Mouse (Mus musculus) ovary, postnatal 14 days (tissue): ENCODE measurements at regions not wholly inside any gene's neighbourhood (a gene's known extent, or its start where the extent isn't known, plus 50 kb on each side); places are given as distances from the start of the nearest gene placed in this dataset.
A peak's percentile ranks its signal among the peaks of the same experiment; 100 is the strongest.
"Not testable (repeated sequence)": the region's sequence is repeated elsewhere in the genome, so short reads cannot be mapped to it uniquely, and the experiment has no call there.

Experiments used
- DNase-seq: peaks from one replicate; pipeline ENCODE4 v3.0.0; 2022; ENCODE audit warnings: low spot score

DNA sequence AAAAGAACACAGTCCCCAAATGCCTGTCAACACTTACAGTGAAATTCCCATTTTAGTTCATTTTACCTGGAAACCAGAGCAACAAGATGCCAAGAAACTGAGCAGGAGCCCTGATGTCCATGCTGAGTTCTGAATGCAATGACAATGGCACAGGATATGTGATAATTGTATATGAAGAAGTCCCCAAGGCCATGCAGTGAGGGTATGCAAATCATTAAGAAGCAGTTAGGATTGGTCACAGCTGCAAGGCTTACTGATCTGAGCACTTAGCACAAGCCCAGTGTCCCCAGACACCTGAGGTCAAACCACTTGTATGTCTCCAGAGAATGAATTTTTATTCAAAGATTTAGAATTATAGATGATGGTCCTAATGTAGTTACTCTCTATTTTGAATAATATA, 419.0 kb upstream of the Tacstd2 start:
- DNase-seq: not testable (repeated sequence)

DNA sequence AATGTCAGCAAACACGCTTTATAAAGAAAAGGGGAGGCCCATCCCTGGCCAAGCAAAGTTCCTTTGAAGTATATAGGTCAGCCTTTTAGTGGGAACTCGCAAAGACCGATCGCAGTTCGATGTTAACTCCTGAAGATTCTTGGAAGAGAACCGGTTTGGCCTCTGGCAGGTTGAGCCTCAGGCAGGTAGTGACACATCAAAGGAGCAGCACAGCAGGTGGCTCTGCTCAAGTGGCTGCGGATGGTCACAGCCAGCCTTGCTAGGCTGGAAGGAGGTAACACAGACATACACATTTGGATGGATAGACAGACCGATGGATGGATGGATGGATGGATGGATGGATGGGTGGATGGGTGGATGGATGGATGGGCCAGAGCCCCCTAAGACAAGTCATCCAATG, 395.9 kb upstream of the Tacstd2 start:
- DNase-seq: not testable (repeated sequence)

GRCm38 (mm10) chr6:67922537-67922936, 386.9 kb upstream of the Tacstd2 start:
- DNase-seq: no peak

DNA sequence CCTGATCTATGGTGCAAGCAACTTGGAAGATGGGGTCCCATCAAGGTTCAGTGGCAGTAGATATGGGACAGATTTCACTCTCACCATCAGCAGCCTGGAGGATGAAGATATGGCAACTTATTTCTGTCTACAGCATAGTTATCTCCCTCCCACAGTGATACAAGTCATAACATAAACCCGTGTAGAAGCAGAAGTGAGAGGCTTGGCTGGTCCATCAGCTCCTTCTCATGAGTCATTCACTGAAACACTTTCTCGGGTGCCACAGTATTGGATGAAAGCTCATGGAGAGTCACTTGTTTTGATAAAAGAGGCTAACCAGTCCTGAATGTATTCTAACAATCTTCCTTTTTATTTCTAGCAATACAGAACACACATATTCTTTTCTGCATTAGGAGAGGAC, 378.3 kb upstream of the Tacstd2 start:
- no peak for DNase-seq

DNA sequence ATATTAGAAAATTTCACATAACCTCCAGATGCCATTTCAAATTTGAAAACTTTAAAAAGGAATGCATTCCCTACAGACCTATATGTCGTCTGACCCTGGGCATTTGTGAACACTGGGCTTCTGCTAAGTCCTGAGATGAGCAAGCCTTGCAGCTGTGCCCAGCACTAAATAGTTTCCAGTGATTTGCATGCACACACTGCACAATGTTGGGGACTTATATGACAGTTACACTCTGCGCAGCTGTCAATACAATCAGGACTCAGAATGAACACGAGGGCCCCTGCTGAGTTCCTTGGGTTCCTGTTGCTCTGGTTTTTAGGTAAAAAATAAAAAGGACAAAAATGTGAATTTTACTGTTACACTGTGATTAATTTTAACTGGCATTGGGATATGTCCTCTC, 377.7 kb upstream of the Tacstd2 start:
- no peak for DNase-seq

- DNase-seq: no peak
These were observed 360.9 kb upstream of the Tacstd2 start for GRCm38 (mm10) chr6:67896495-67896894.

- DNase-seq: no peak
These were observed 360.3 kb upstream of the Tacstd2 start for GRCm38 (mm10) chr6:67895858-67896257.

GRCm38 (mm10) chr6:67887586-67887985, 352.0 kb upstream of the Tacstd2 start:
- no peak for DNase-seq

DNA sequence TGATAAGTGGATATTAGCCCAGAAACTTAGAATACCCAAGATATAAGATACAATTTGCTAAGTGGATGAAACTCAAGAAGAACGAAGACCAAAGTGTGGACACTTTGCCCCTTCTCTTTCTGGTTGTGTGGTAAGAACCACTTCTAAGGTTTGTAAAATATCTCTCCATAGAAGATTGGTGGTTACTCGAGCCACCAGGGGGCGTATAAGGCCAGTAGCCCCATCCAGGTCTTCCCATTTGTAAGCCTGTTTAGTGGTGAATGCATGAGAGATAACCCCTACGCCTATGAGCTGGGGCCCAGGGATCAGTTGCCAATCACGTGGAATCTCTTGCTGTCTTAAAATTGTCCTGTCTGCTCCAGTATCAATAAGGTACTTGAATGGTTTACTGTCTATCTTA, 349.3 kb upstream of the Tacstd2 start:
- no peak for DNase-seq

DNA sequence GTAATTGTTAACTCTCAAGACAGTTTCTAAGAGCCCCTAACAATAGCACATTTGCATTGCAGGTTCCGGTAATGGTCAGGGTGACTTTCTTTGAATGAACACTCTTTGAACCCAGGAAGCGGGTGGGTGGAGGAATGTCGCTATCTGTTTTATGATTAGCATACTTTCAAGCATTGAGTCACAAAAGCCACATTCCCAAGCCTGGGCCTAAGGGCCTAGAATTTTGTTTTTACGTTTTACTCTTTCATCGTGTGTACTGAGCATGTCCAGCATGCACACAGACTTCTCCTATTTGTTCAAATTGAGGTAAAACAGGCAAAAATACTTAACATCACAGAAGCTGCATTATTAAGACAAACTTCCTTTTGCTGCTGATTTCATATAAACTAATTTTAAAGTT, 345.9 kb upstream of the Tacstd2 start:
- DNase-seq: not testable (repeated sequence)

- DNase-seq: not testable (repeated sequence)
These were observed 322.3 kb upstream of the Tacstd2 start for GRCm38 (mm10) chr6:67857945-67858344.

GRCm38 (mm10) chr6:67839486-67839885, 303.9 kb upstream of the Tacstd2 start:
- not testable (repeated sequence) for DNase-seq

- DNase-seq: peak; percentile 6
These were observed 276.9 kb upstream of the Tacstd2 start for GRCm38 (mm10) chr6:67812478-67812877.

DNA sequence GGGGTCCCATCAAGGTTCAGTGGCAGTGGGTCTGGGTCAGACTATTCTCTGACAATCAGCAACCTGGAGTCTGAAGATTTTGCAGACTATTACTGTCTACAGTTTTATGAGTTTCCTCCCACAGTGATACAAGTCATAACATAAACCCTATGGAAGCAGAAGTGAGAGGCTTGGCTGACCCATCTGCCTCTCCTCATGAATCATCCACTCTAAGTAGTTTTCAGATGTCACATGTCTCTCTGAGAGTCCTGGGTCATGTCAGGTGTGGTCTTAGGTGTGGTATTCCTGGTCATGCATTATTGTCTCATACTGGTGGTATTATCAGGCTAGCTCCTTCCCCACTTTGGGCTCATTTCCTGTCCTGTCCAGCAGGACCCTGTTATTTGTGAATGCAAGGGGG, 255.8 kb upstream of the Tacstd2 start:
- DNase-seq: no peak

DNA sequence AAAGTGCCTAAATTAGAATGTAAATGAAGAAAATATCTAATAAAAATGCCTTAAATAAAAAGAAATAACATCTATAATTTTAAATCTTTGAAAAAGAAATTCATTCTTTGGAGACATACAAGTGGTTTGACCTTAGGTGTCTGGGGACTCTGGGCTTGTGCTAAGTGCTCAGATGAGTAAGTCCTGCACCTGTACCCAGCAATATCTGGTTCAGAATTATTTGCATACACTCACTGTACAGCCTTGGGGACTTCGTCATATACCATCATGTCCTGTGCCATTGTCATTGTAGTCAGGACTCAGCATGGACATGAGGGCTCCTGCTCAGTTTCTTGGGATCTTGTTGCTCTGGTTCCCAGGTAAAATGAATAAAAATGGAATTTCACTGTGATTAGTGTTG, 255.1 kb upstream of the Tacstd2 start:
- DNase-seq: no peak

DNA sequence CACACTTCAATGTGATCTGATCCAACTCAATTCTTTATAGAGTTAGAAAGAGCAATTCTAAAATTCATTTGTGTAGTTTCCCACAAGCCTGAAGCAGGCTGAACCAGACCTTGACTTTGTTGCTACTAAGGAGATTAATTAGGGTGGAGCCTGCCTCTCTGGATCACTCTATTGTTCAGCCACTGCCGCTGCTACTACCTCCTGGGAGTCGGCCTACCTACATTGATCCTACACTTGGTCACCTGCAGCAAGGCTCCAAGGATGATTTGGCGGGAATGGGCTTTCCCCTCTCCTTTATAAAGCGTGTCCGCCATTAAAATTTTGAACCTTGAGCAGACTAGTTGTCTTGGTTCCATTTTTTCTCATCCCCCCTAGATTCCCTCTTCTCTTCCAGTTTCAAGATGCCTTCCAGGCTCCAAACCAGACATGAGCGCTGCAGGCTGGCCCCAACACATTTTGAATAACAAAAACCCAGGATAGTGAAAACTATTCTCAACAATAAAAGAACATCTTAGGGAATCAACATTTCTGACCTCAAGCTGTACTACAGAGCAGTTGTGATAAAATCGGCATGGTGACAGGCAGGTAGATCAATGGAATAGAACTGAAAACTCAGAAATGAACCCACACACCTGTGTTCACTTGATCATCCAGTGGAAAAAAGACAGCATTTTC, 251.6 kb upstream of the Tacstd2 start:
- DNase-seq: no peak

DNA sequence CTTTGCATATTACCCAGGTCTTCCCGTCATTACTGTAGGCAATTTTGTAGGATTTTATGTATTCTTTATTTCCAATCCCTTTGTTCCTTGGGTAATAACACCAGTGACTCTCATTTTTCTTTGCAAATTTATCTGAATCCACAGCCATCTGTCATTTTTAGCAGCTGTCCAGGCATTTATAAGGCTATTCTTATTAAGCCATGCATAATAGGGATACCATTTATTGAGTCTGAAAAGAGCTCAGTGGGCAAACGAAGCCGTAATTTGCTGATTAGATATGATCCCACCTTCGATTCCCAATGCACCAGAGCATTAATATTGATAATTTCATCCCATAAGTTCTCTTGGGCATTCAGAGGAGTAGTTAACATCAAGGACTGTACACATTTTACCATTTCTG, 243.3 kb upstream of the Tacstd2 start:
- no peak for DNase-seq

- DNase-seq: not testable (repeated sequence)
These were observed 218.5 kb upstream of the Tacstd2 start for GRCm38 (mm10) chr6:67754102-67754501.

- no peak for DNase-seq
These were observed 190.0 kb upstream of the Tacstd2 start for GRCm38 (mm10) chr6:67725611-67726010.

DNA sequence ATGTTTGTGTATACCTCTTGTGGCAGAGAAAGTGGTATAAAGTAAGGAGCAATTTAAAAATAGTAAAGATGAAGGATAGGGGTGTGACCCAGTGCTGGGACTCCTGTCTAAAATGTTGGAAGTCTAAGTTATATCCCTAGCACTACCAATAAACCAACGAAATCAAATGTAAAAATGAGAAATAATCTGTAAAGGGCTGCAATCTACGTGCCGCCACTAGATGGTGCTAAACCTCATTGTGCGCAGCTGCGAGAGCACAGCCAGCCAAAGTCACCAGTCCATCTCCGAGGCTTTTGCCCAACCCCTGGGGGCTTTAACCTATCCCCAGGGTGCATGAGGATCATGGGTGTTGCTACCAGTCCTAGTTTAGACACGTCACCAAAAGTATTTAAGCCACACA, 163.4 kb upstream of the Tacstd2 start:
- not testable (repeated sequence) for DNase-seq

DNA sequence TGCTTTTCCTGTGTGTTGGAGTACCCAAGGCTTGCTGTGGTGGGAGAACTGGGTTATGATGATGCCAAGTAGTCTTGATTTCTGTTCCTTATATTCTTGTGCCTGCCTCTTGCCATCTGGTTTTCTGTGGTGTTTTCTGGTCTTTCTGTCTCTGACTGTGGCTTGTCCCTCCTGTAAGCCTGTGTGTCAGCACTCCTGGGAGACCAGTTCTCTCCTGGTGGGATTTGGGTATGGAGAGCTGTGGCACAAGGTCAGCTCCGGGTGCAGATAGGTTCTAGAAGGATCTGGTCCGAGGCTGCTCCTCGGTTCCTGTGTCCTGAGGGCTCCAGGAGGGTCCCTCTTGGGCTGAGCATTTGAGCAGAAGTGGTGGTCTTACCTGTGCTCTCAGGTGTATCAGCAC, 155.4 kb upstream of the Tacstd2 start:
- DNase-seq: not testable (repeated sequence)

GRCm38 (mm10) chr6:67683105-67683504, 147.5 kb upstream of the Tacstd2 start:
- DNase-seq: not testable (repeated sequence)

- not testable (repeated sequence) for DNase-seq
These were observed 146.0 kb upstream of the Tacstd2 start for GRCm38 (mm10) chr6:67681641-67682040.

- DNase-seq: not testable (repeated sequence)
These were observed 143.5 kb upstream of the Tacstd2 start for GRCm38 (mm10) chr6:67679106-67679505.
